Mouse (Mus musculus) myocyte (in vitro differentiated cells): ENCODE data around the gene Rcc2. TPM values are rescaled to one million over a fixed set of nuclear protein-coding genes. Genes with fewer than 3 reads are reported as not detected.

Source experiments
- H3K27me3 ChIP-seq: one replicate; pipeline ENCODE4 v1.6.1; 2011; ENCODE audit not compliant: control insufficient read depth, insufficient read depth, insufficient read length
- H3K36me3 ChIP-seq: one replicate; pipeline ENCODE4 v1.6.1; 2011; ENCODE audit not compliant: control insufficient read depth, insufficient read depth
- H3K4me2 ChIP-seq: one replicate; pipeline ENCODE4 v1.6.1; 2011; ENCODE audit warnings: low read depth, control low read depth
- H3K4me3 ChIP-seq: one replicate; pipeline ENCODE4 v1.5.1; 2011; ENCODE audit warnings: mild to moderate bottlenecking, control low read depth, moderate library complexity
- H3K79me2 ChIP-seq: one replicate; pipeline ENCODE4 v1.6.1; 2011; ENCODE audit not compliant: control insufficient read depth, insufficient read depth
- H3ac ChIP-seq: one replicate; pipeline ENCODE4 v1.6.1; 2011; ENCODE audit not compliant: control insufficient read depth, insufficient read length
- CEBPB ChIP-seq: IDR thresholded peaks from 2 replicates; pipeline ENCODE4 v1.6.1; 2011; ENCODE audit warnings: mild to moderate bottlenecking, moderate library complexity; ENCODE audit not compliant: poor library complexity, insufficient read depth, severe bottlenecking
- E2F4 ChIP-seq: IDR thresholded peaks from one replicate; pipeline ENCODE4 v1.6.1; 2011; ENCODE audit warnings: mild to moderate bottlenecking, control low read depth, moderate library complexity; ENCODE audit not compliant: insufficient read depth
- MAX ChIP-seq: IDR thresholded peaks from one replicate; pipeline ENCODE4 v1.6.1; 2011; ENCODE audit warnings: low read depth, mild to moderate bottlenecking, control low read depth
- MYOD1 ChIP-seq, 3 experiments: IDR thresholded peaks; one replicate each; pipeline ENCODE4 v1.6.1; 2011; ENCODE audit warnings: control low read depth in 2 of 3, low read depth in 2 of 3, mild to moderate bottlenecking in 2 of 3, moderate library complexity in 1 of 3; ENCODE audit not compliant: insufficient read length in 2 of 3, control insufficient read depth in 1 of 3
- MYOG ChIP-seq, 3 experiments: IDR thresholded peaks; one replicate each; pipeline ENCODE4 v1.6.1; 2011; ENCODE audit warnings: control low read depth in 2 of 3, low read depth in 2 of 3, mild to moderate bottlenecking in 2 of 3; ENCODE audit not compliant: insufficient read length in 2 of 3, control insufficient read depth in 1 of 3, insufficient read depth in 1 of 3
- POLR2A ChIP-seq: IDR thresholded peaks from one replicate; pipeline ENCODE4 v1.6.1; 2011; ENCODE audit warnings: low read depth, mild to moderate bottlenecking, control low read depth, moderate library complexity; ENCODE audit not compliant: insufficient read length
- POLR2AphosphoS2 ChIP-seq: IDR thresholded peaks from one replicate; pipeline ENCODE4 v1.6.1; 2011; ENCODE audit warnings: low read depth, control low read depth; ENCODE audit not compliant: insufficient read length
- REST ChIP-seq: IDR thresholded peaks from one replicate; pipeline ENCODE4 v1.6.1; 2011; ENCODE audit warnings: mild to moderate bottlenecking, control low read depth, moderate library complexity; ENCODE audit not compliant: insufficient read depth, insufficient read length
- SRF ChIP-seq: IDR thresholded peaks from one replicate; pipeline ENCODE4 v1.6.1; 2011; ENCODE audit warnings: low read depth; ENCODE audit not compliant: control insufficient read depth, insufficient read length
- TCF12 ChIP-seq: IDR thresholded peaks from one replicate; pipeline ENCODE4 v1.6.1; 2011; ENCODE audit warnings: mild to moderate bottlenecking, control low read depth; ENCODE audit not compliant: poor library complexity, insufficient read depth, severe bottlenecking
- TCF3 ChIP-seq: IDR thresholded peaks from one replicate; pipeline ENCODE4 v1.6.1; 2011; ENCODE audit warnings: low read depth, control low read depth; ENCODE audit not compliant: insufficient read length
- USF1 ChIP-seq: IDR thresholded peaks from one replicate; pipeline ENCODE4 v1.6.1; 2011; ENCODE audit warnings: low read depth, mild to moderate bottlenecking, control low read depth, moderate library complexity
- polyA plus RNA-seq: library from polyadenylated mRNA; unstranded; fragments of >200 nt; fragmentation: generic; extraction: Trizol; gene quantifications from one replicate; pipeline ENCODE4 v1.2.1, GENCODE M21; 2012; ENCODE audit warnings: missing spikeins

Gene Rcc2
- polyA plus RNA-seq, 1 experiment: 167 TPM

GRCm38 (mm10) chr4:140661406-140662022 is 38.8 kb upstream of the Rcc2 start:
- TF ChIP-seq TCF3 (no peak), SRF (no peak), REST (no peak), USF1 (no peak), MYOG (IDR thresholded peaks at IDR 0.05; ENCODE audit: control insufficient read depth in 1 of 3, insufficient read depth in 1 of 3, insufficient read length in 2 of 3, low read depth in 2 of 3) (no peak), CEBPB (no peak), MYOD1 (IDR thresholded peaks at IDR 0.05; ENCODE audit: control insufficient read depth in 1 of 3, insufficient read length in 2 of 3, low read depth in 2 of 3) (no peak), POLR2AphosphoS2 (no peak), E2F4 (no peak), POLR2A (no peak), MAX (no peak), TCF12 (no peak)
- no peak overlapping the region for H3ac ChIP-seq
- no peaks in the 10 kb centered on the region for H3K27me3 ChIP-seq
- H3K79me2 ChIP-seq: no peaks in the 10 kb centered on the region
- H3K36me3 ChIP-seq: no peaks in the 10 kb centered on the region
- H3K4me3 ChIP-seq: no peak overlapping the region
- no peak overlapping the region for H3K4me2 ChIP-seq

- TF ChIP-seq E2F4 (no peak), TCF3 (no peak), POLR2A (no peak), MAX (no peak), USF1 (no peak), CEBPB (no peak), TCF12 (no peak), MYOD1 (IDR thresholded peaks at IDR 0.05; ENCODE audit: control insufficient read depth in 1 of 3, insufficient read length in 2 of 3, low read depth in 2 of 3) (no peak), SRF (no peak), POLR2AphosphoS2 (no peak), MYOG (IDR thresholded peaks at IDR 0.05; ENCODE audit: control insufficient read depth in 1 of 3, insufficient read depth in 1 of 3, insufficient read length in 2 of 3, low read depth in 2 of 3) (no peak), REST (no peak)
- H3K4me2 ChIP-seq: no peak overlapping the region
- H3K27me3 ChIP-seq: no peaks in the 10 kb centered on the region
- no peak overlapping the region for H3K4me3 ChIP-seq
- H3K36me3 ChIP-seq: no peaks in the 10 kb centered on the region
- H3ac ChIP-seq: no peak overlapping the region
- H3K79me2 ChIP-seq: no peaks in the 10 kb centered on the region
These were observed 37.9 kb upstream of the Rcc2 start for GRCm38 (mm10) chr4:140662453-140662852.

- Histone ChIP-seq H3K4me3 (no peak overlapping the region), H3ac (no peak overlapping the region), H3K79me2 (no peaks in the 10 kb centered on the region), H3K4me2 (no peak overlapping the region), H3K27me3 (no peaks in the 10 kb centered on the region), H3K36me3 (no peaks in the 10 kb centered on the region)
- TF ChIP-seq SRF (no peak), POLR2A (no peak), POLR2AphosphoS2 (no peak), TCF12 (no peak), CEBPB (no peak), USF1 (no peak), MAX (no peak), MYOG (IDR thresholded peaks at IDR 0.05; ENCODE audit: control insufficient read depth in 1 of 3, insufficient read depth in 1 of 3, insufficient read length in 2 of 3, low read depth in 2 of 3) (no peak), MYOD1 (IDR thresholded peaks at IDR 0.05; ENCODE audit: control insufficient read depth in 1 of 3, insufficient read length in 2 of 3, low read depth in 2 of 3) (no peak), REST (no peak)
These were observed 37.3 kb upstream of the Rcc2 start for GRCm38 (mm10) chr4:140662882-140663585.

- TF ChIP-seq SRF (no peak), CEBPB (no peak)
These were observed 35.3 kb upstream of the Rcc2 start for GRCm38 (mm10) chr4:140665053-140665452.

GRCm38 (mm10) chr4:140665760-140666159 is 34.6 kb upstream of the Rcc2 start, which contains the start of gene Arhgef10l:
Arhgef10l (minus strand) TSS chr4:140666012.
- TF ChIP-seq MYOG (IDR thresholded peaks at IDR 0.05; ENCODE audit: control insufficient read depth in 1 of 3, insufficient read depth in 1 of 3, insufficient read length in 2 of 3, low read depth in 2 of 3): peak in 1 of 3 experiments; percentile 19
- TF ChIP-seq POLR2AphosphoS2: no peak
- TF ChIP-seq MYOD1 (IDR thresholded peaks at IDR 0.05; ENCODE audit: control insufficient read depth in 1 of 3, insufficient read length in 2 of 3, low read depth in 2 of 3): peak in 1 of 3 experiments; percentile 57
- TF ChIP-seq REST: no peak
- Histone ChIP-seq H3K36me3 (no peaks in the 10 kb centered on the region), H3K79me2 (no peaks in the 10 kb centered on the region), H3K27me3 (no peaks in the 10 kb centered on the region), H3K4me3 (no peak within 1 kb of the TSS), H3ac (no peak within 1 kb of the TSS), H3K4me2 (peak within 1 kb of the TSS; percentile 56)

More at GRCm38 (mm10) chr4:140665053-140665452, 35.3 kb upstream of the Rcc2 start:
- Histone ChIP-seq H3K4me2 (peak overlapping the region; percentile 56), H3ac (no peak overlapping the region), H3K27me3 (no peaks in the 10 kb centered on the region), H3K4me3 (no peak overlapping the region), H3K36me3 (no peaks in the 10 kb centered on the region), H3K79me2 (no peaks in the 10 kb centered on the region)
